Mouse (Mus musculus) stomach, postnatal 0 days (tissue): Measurements from ENCODE around the gene Mapt. TPM values are rescaled to one million over a fixed set of nuclear protein-coding genes. Genes with fewer than 3 reads are reported as not detected.

Experiments
- ATAC-seq: fragments of 200-750 bp; cut with Nextera tagmentation; 2 replicates; pipeline ENCODE4 v1.8.0; 2017; ENCODE audit not compliant: low FRiP score, low TSS enrichment
- DNase-seq: peaks from one replicate; pipeline ENCODE4 v3.0.0-alpha.2; 2016; ENCODE audit warnings: low spot score
- H3K27ac ChIP-seq: fragments of 300-500 bp; sonication (generic); replicated peaks from 2 replicates; pipeline ENCODE4 v1.5.1; 2014; ENCODE audit warnings: mild to moderate bottlenecking, control low read depth
- H3K27me3 ChIP-seq: fragments of 300-500 bp; sonication (generic); 2 replicates; pipeline ENCODE4 v1.6.1; 2014; ENCODE audit warnings: low read length; ENCODE audit not compliant: control insufficient read depth, insufficient read depth
- H3K36me3 ChIP-seq: fragments of 300-500 bp; sonication (generic); 2 replicates; pipeline ENCODE4 v1.6.1; 2014; ENCODE audit warnings: low read length, mixed read lengths; ENCODE audit not compliant: control insufficient read depth, insufficient read depth
- H3K4me1 ChIP-seq: fragments of 300-500 bp; sonication (generic); replicated peaks from 2 replicates; pipeline ENCODE4 v1.6.1; 2014; ENCODE audit warnings: antibody characterized with exemption; ENCODE audit not compliant: control insufficient read depth, insufficient read depth
- H3K4me2 ChIP-seq: fragments of 300-500 bp; sonication (generic); replicated peaks from 2 replicates; pipeline ENCODE4 v1.6.1; 2014; ENCODE audit warnings: low read depth, mild to moderate bottlenecking, control low read depth, moderate library complexity
- H3K4me3 ChIP-seq: fragments of 300-500 bp; sonication (generic); 2 replicates; pipeline ENCODE4 v1.5.1; 2014; ENCODE audit warnings: low read depth, low read length, control low read depth
- H3K9ac ChIP-seq: fragments of 300-500 bp; sonication (generic); 2 replicates; pipeline ENCODE4 v1.6.1; 2014; ENCODE audit warnings: mild to moderate bottlenecking, low read length, control low read depth, mixed read lengths
- H3K9me3 ChIP-seq: fragments of 300-500 bp; sonication (generic); 2 replicates; pipeline ENCODE4 v1.6.1; 2016; ENCODE audit warnings: low read length; ENCODE audit not compliant: control insufficient read depth
- CTCF ChIP-seq: IDR thresholded peaks from 2 replicates; pipeline ENCODE4 v1.5.1; 2016; ENCODE audit warnings: antibody characterized with exemption, low read depth, mild to moderate bottlenecking, moderate library complexity
- EP300 ChIP-seq: optimal IDR thresholded peaks from 2 replicates; pipeline ENCODE3; 2016; ENCODE audit warnings: antibody characterized with exemption
- WGBS: fragments of 180-500 bp; shearing (Covaris S2); extraction: QIAGEN DNeasy Blood & Tissue Kit; methylation state at CpG from one replicate; pipeline ENCODE4 v1.1.7; 2014; 5-methylcytosine and 5-hydroxymethylcytosine counted together
- polyA plus RNA-seq: library from polyadenylated mRNA; unstranded; fragments of >200 nt; fragmentation: Nextera tagmentation; extraction: Ambion mirVana; gene quantifications from 2 replicates; pipeline ENCODE4 v1.2.1, GENCODE M21; 2015

Gene Mapt
- polyA plus RNA-seq, 1 experiment from 2014 or later = 8.2 TPM

- H3K4me3 ChIP-seq = no peak overlapping the region
- no peak overlapping the region for H3K4me2 ChIP-seq
- DNase-seq (no peak), ATAC-seq (no peak)
- no peak overlapping the region for H3K9ac ChIP-seq
- TF ChIP-seq CTCF (no peak), EP300 (no peak)
- H3K27ac ChIP-seq = no peak overlapping the region
- 63% methylated on average over 4 of the region's 4 CpGs for WGBS
- no peaks in the 10 kb centered on the region for H3K36me3 ChIP-seq
- no peaks in the 10 kb centered on the region for H3K27me3 ChIP-seq
- no peaks in the 10 kb centered on the region for H3K4me1 ChIP-seq
- no peaks in the 10 kb centered on the region for H3K9me3 ChIP-seq
These were observed 39.7 kb downstream of the Mapt start for GRCm38 (mm10) chr11:104270876-104271275.

- H3K9ac ChIP-seq = no peak overlapping the region
- no peak for DNase-seq
- no peaks in the 10 kb centered on the region for H3K27me3 ChIP-seq
- no peaks in the 10 kb centered on the region for H3K4me1 ChIP-seq
- no peak for ATAC-seq
- no peak overlapping the region for H3K4me2 ChIP-seq
- TF ChIP-seq EP300 (no peak), CTCF (no peak)
- no peaks in the 10 kb centered on the region for H3K36me3 ChIP-seq
- H3K4me3 ChIP-seq = no peak overlapping the region
- WGBS = 78% methylated on average over 6 of the region's 6 CpGs
- H3K27ac ChIP-seq = no peak overlapping the region
- no peaks in the 10 kb centered on the region for H3K9me3 ChIP-seq
These were observed 40.7 kb downstream of the Mapt start for GRCm38 (mm10) chr11:104271876-104272275.

GRCm38 (mm10) chr11:104272352-104272751 lies 41.2 kb downstream of the Mapt start:
- no peak for TF ChIP-seq EP300
- TF ChIP-seq CTCF = no peak
- H3K4me2 ChIP-seq = no peak overlapping the region
- DNase-seq (peak; percentile 34), ATAC-seq (no peak)
- no peak overlapping the region for H3K4me3 ChIP-seq
- no peaks in the 10 kb centered on the region for H3K9me3 ChIP-seq
- 71% methylated on average over 8 of the region's 8 CpGs for WGBS
- H3K9ac ChIP-seq = no peak overlapping the region
- no peaks in the 10 kb centered on the region for H3K4me1 ChIP-seq
- H3K27ac ChIP-seq = no peak overlapping the region
- H3K36me3 ChIP-seq = no peaks in the 10 kb centered on the region
- H3K27me3 ChIP-seq = no peaks in the 10 kb centered on the region

GRCm38 (mm10) chr11:104275765-104276164 lies 44.6 kb downstream of the Mapt start:
- 84% methylated on average over 7 of the region's 7 CpGs for whole genome bisulfite sequencing
- Histone ChIP-seq H3K9me3 (no peaks in the 10 kb centered on the region), H3K27me3 (no peaks in the 10 kb centered on the region), H3K9ac (no peak overlapping the region), H3K4me3 (no peak overlapping the region), H3K4me1 (no peaks in the 10 kb centered on the region), H3K4me2 (no peak overlapping the region), H3K27ac (no peak overlapping the region), H3K36me3 (no peaks in the 10 kb centered on the region)
- DNase-seq (no peak), ATAC-seq (no peak)
- TF ChIP-seq EP300 (no peak), CTCF (no peak)

GRCm38 (mm10) chr11:104278222-104278621 lies 47.0 kb downstream of the Mapt start:
- Histone ChIP-seq H3K4me1 (no peaks in the 10 kb centered on the region), H3K27ac (no peak overlapping the region), H3K27me3 (no peaks in the 10 kb centered on the region), H3K36me3 (no peaks in the 10 kb centered on the region), H3K9me3 (no peaks in the 10 kb centered on the region), H3K4me2 (peak overlapping the region; percentile 25; the same call in 1 of the 2 replicates), H3K9ac (no peak overlapping the region), H3K4me3 (no peak overlapping the region)
- TF ChIP-seq CTCF (peak; percentile 73), EP300 (no peak)
- DNase-seq = peak; percentile 63
- 5% methylated on average over 20 of the region's 20 CpGs for WGBS
- peak; percentile 42; the same call in 1 of the 2 replicates for ATAC-seq

- no peak for TF ChIP-seq EP300
- TF ChIP-seq CTCF = no peak
These were observed 47.9 kb downstream of the Mapt start for GRCm38 (mm10) chr11:104279049-104279448.

More at GRCm38 (mm10) chr11:104279049-104279448, 47.9 kb downstream of the Mapt start:
- no peak overlapping the region for H3K27ac ChIP-seq
- no peak overlapping the region for H3K9ac ChIP-seq
- H3K4me2 ChIP-seq = no peak overlapping the region
- H3K27me3 ChIP-seq = no peaks in the 10 kb centered on the region
- ATAC-seq (no peak), DNase-seq (no peak)
- no peaks in the 10 kb centered on the region for H3K36me3 ChIP-seq
- no peaks in the 10 kb centered on the region for H3K9me3 ChIP-seq
- H3K4me1 ChIP-seq = no peaks in the 10 kb centered on the region
- WGBS = 60% methylated on average over 4 of the region's 4 CpGs
- H3K4me3 ChIP-seq = no peak overlapping the region
